Mouse (Mus musculus): ENCODE results near the gene Anks1b. TPM values are rescaled to one million over a fixed set of nuclear protein-coding genes. Genes with fewer than 3 reads are reported as not detected.

Gene Anks1b
- polyA plus RNA-seq, 1 experiment from 2014 or later = 2.8 TPM

Other genes starting within 250 kb of the Anks1b start
- gene Scyl2, start 187.2 kb upstream of the Anks1b start, polyA plus RNA-seq (2016; fragmentation: Nextera tagmentation; extraction: Ambion mirVana) = 9.0 and 10.8 TPM in 2 replicates
- gene Actr6, start 141.2 kb upstream of the Anks1b start, polyA plus RNA-seq (2016; fragmentation: Nextera tagmentation; extraction: Ambion mirVana) = 40.9 and 44.5 TPM in 2 replicates
- 26.2 and 27.3 TPM in 2 replicates for gene Uhrf1bp1l, start 128.5 kb upstream of the Anks1b start, polyA plus RNA-seq (2016; fragmentation: Nextera tagmentation; extraction: Ambion mirVana)

All from embryonic facial prominence, embryonic 12.5 days (tissue).